Mouse (Mus musculus) embryonic facial prominence, embryonic 10.5 days (tissue): Measurements from ENCODE around the gene Arhgap24. TPM values are rescaled to one million over a fixed set of nuclear protein-coding genes. Genes with fewer than 3 reads are reported as not detected.

Source experiments
- DNase-seq: peaks from one replicate; pipeline ENCODE4 v3.0.0-alpha.2; 2017; ENCODE audit warnings: low spot score
- H3K27ac ChIP-seq: fragments of 300-500 bp; sonication (generic); replicated peaks from 2 replicates; pipeline ENCODE4 v1.5.1; 2016; ENCODE audit warnings: mild to moderate bottlenecking
- H3K27me3 ChIP-seq: fragments of 300-500 bp; sonication (generic); replicated peaks from 2 replicates; pipeline ENCODE4 v1.6.1; 2016; ENCODE audit warnings: low read depth, mild to moderate bottlenecking; ENCODE audit not compliant: poor library complexity, severe bottlenecking
- H3K36me3 ChIP-seq: fragments of 300-500 bp; sonication (generic); replicated peaks from 2 replicates; pipeline ENCODE4 v1.6.1; 2016; ENCODE audit warnings: mild to moderate bottlenecking, moderate library complexity
- H3K4me1 ChIP-seq: fragments of 300-500 bp; sonication (generic); 2 replicates; pipeline ENCODE4 v1.6.1; 2016
- H3K4me3 ChIP-seq: fragments of 300-500 bp; sonication (generic); 2 replicates; pipeline ENCODE4 v1.5.1; 2016; ENCODE audit warnings: mild to moderate bottlenecking, moderate library complexity
- H3K9me3 ChIP-seq: fragments of 300-500 bp; sonication (generic); 2 replicates; pipeline ENCODE4 v1.6.1; 2016; ENCODE audit warnings: mild to moderate bottlenecking
- WGBS: fragments of 180-500 bp; shearing (Covaris S2); methylation state at CpG from one replicate; pipeline ENCODE4 v1.1.7; 2016; 5-methylcytosine and 5-hydroxymethylcytosine counted together
- polyA plus RNA-seq: library from polyadenylated mRNA; unstranded; fragments of >200 nt; fragmentation: Nextera tagmentation; extraction: Ambion mirVana; gene quantifications from 2 replicates; pipeline ENCODE4 v1.2.1, GENCODE M21; 2016

Gene Arhgap24
- polyA plus RNA-seq, 1 experiment from 2014 or later, result 8.4 TPM

GRCm38 (mm10) chr5:102613571-102613970 lies 132.4 kb downstream of the Arhgap24 start:
- Histone ChIP-seq H3K4me1 (no peaks in the 10 kb centered on the region), H3K36me3 (no peaks in the 10 kb centered on the region), H3K27me3 (no peaks in the 10 kb centered on the region), H3K27ac (no peak overlapping the region), H3K4me3 (no peak overlapping the region), H3K9me3 (no peaks in the 10 kb centered on the region)
- DNase-seq, result no peak
- 86% methylated on average over 3 of the region's 3 CpGs for WGBS

DNA sequence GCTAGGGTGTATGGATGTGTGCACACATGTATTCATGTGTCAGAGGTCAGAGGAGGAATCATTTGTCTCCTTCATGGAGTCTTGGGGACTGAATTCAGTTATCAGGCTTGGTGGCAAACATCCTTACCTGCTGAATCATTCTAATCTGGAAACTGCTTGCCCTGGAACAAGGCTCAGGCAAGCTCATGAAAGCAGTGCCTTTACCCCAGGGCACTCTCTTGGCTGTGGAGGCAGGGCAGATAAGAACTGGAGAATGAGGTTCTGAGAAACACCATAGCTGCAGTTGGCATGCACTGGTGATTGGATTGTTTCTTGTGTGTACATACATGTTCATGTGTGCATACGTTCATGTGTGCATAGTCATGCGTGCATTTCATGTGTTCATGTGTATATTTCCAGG lies 132.9 kb downstream of the Arhgap24 start:
- Histone ChIP-seq H3K27ac (no peak overlapping the region), H3K4me1 (no peaks in the 10 kb centered on the region), H3K4me3 (no peak overlapping the region), H3K36me3 (no peaks in the 10 kb centered on the region), H3K9me3 (no peaks in the 10 kb centered on the region), H3K27me3 (no peaks in the 10 kb centered on the region)
- WGBS, result 96% methylated on average over 2 of the region's 2 CpGs
- DNase-seq, result no peak

- Histone ChIP-seq H3K36me3 (no peaks in the 10 kb centered on the region), H3K9me3 (no peaks in the 10 kb centered on the region), H3K27me3 (no peaks in the 10 kb centered on the region), H3K4me1 (no peaks in the 10 kb centered on the region), H3K4me3 (no peak overlapping the region), H3K27ac (no peak overlapping the region)
- no peak for DNase-seq
- 94% methylated on average over 6 of the region's 6 CpGs for WGBS
Measured at GRCm38 (mm10) chr5:102615249-102615648, 134.1 kb downstream of the Arhgap24 start.

GRCm38 (mm10) chr5:102621036-102621435 lies 139.8 kb downstream of the Arhgap24 start:
- Histone ChIP-seq H3K27me3 (no peaks in the 10 kb centered on the region), H3K27ac (no peak overlapping the region)
- WGBS, result 78% methylated on average over 1 of the region's 1 CpGs

GRCm38 (mm10) chr5:102623807-102624435 lies 142.7 kb downstream of the Arhgap24 start:
- 95% methylated on average over 3 of the region's 3 CpGs for WGBS
- Histone ChIP-seq H3K27ac (no peak overlapping the region), H3K9me3 (no peaks in the 10 kb centered on the region), H3K27me3 (no peaks in the 10 kb centered on the region), H3K4me1 (no peaks in the 10 kb centered on the region; the same call in 1 of the 2 replicates), H3K4me3 (no peak overlapping the region), H3K36me3 (no peaks in the 10 kb centered on the region)
- no peak for DNase-seq

More at GRCm38 (mm10) chr5:102621036-102621435, 139.8 kb downstream of the Arhgap24 start:
- Histone ChIP-seq H3K9me3 (no peaks in the 10 kb centered on the region), H3K36me3 (no peaks in the 10 kb centered on the region), H3K4me1 (no peaks in the 10 kb centered on the region), H3K4me3 (no peak overlapping the region)
- DNase-seq, result no peak

DNA sequence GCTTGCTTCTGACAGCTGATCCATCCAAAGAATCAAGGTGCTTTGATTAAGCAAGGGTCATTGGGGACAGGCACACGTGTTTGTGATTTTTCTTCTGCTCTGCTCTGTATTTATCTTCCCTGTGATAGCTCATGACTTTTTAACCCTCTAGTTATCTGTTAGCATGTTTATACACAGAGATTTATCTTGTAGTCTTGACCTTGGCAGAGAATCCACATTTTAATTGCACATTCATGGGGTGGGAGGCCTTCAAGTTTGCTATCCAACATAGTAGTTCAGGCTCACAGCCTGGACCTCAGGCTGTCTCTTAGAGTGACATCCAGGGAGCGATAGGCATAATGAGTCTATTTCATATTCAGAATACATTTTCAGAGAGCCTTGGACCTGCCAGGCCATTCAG lies 145.5 kb downstream of the Arhgap24 start:
- DNase-seq, result no peak
- Histone ChIP-seq H3K36me3 (no peaks in the 10 kb centered on the region), H3K27ac (no peak overlapping the region), H3K4me1 (peaks cover 6% of the 10 kb centered on the region), H3K4me3 (no peak overlapping the region), H3K27me3 (no peaks in the 10 kb centered on the region), H3K9me3 (no peaks in the 10 kb centered on the region)
- WGBS, result 76% methylated on average over 2 of the region's 2 CpGs

DNA sequence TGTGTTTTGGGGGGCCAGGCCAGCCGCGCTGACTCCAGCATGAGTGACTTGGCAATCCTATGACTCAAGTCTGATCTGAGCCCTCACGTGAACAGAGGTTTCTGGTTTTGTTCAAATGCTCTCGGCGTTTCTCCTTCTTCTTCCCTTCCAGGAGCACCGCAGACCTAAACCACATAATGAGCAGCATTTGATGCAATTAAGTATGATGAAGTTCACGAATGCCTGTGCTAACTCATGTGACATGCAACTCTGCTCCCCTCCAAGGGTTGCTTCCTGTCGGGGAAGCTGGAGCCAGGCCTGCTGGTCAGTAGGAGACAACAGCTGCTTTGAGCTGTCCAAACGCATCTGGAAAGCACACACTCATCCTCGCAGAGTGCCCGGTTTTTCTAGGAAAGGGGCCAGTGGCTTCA lies 148.2 kb downstream of the Arhgap24 start:
- H3K9me3 ChIP-seq, result no peaks in the 10 kb centered on the region
- H3K36me3 ChIP-seq, result no peaks in the 10 kb centered on the region
- no peak overlapping the region for H3K4me3 ChIP-seq
- no peaks in the 10 kb centered on the region for H3K27me3 ChIP-seq
- DNase-seq, result peak; percentile 32
- peaks cover 6% of the 10 kb centered on the region for H3K4me1 ChIP-seq
- WGBS, result 60% methylated on average over 11 of the region's 11 CpGs
- no peak overlapping the region for H3K27ac ChIP-seq

- WGBS, result 88% methylated on average over 4 of the region's 4 CpGs
- Histone ChIP-seq H3K36me3 (no peaks in the 10 kb centered on the region), H3K4me3 (no peak overlapping the region), H3K27ac (no peak overlapping the region), H3K9me3 (no peaks in the 10 kb centered on the region), H3K27me3 (no peaks in the 10 kb centered on the region), H3K4me1 (peaks cover 8% of the 10 kb centered on the region)
- DNase-seq, result no peak
Measured at GRCm38 (mm10) chr5:102635591-102635990, 154.4 kb downstream of the Arhgap24 start.

- Histone ChIP-seq H3K4me1 (peaks cover 8% of the 10 kb centered on the region), H3K27me3 (no peaks in the 10 kb centered on the region), H3K36me3 (no peaks in the 10 kb centered on the region), H3K4me3 (no peak overlapping the region), H3K27ac (no peak overlapping the region), H3K9me3 (no peaks in the 10 kb centered on the region)
- WGBS, result 57% methylated on average over 7 of the region's 7 CpGs
- DNase-seq, result peak; percentile 11
Measured at GRCm38 (mm10) chr5:102639782-102640559, 158.8 kb downstream of the Arhgap24 start.

- Histone ChIP-seq H3K4me3 (no peak overlapping the region), H3K9me3 (no peaks in the 10 kb centered on the region), H3K27me3 (no peaks in the 10 kb centered on the region), H3K36me3 (no peaks in the 10 kb centered on the region), H3K27ac (no peak overlapping the region), H3K4me1 (peaks cover 8% of the 10 kb centered on the region)
- DNase-seq, result no peak
- WGBS, result 91% methylated on average over 7 of the region's 7 CpGs
Measured at GRCm38 (mm10) chr5:102643364-102643763, 162.2 kb downstream of the Arhgap24 start.

- Histone ChIP-seq H3K27me3 (no peaks in the 10 kb centered on the region), H3K4me3 (no peak overlapping the region), H3K9me3 (no peaks in the 10 kb centered on the region), H3K4me1 (peaks cover 8% of the 10 kb centered on the region), H3K27ac (no peak overlapping the region), H3K36me3 (no peaks in the 10 kb centered on the region)
- DNase-seq, result no peak
- 87% methylated on average over 4 of the region's 4 CpGs for WGBS
Measured at GRCm38 (mm10) chr5:102643820-102644219, 162.6 kb downstream of the Arhgap24 start.

DNA sequence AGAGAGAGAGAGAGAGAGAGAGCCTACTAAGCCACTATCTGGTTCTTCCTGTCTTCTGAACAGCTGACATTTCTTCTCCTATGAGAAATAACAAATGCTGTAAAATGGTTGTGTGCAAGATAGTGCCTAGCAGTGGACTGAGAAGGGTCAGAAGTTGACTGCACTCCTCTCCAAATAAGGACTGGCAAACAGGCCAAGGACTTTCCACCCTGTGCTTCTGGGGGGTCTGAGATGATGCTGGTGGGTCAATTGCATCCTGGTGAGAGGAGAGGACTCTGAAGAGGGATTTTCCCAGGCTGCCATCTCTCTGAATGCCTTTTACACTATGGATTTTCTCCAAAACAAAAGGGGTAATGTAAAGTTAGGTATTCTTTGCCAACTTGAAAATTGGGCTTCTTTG lies 177.9 kb downstream of the Arhgap24 start:
- H3K4me1 ChIP-seq, result peaks cover 16% of the 10 kb centered on the region
- no peak for DNase-seq
- H3K27ac ChIP-seq, result no peak overlapping the region
- no peak overlapping the region for H3K4me3 ChIP-seq
- H3K9me3 ChIP-seq, result no peaks in the 10 kb centered on the region
- no peaks in the 10 kb centered on the region for H3K27me3 ChIP-seq
- H3K36me3 ChIP-seq, result no peaks in the 10 kb centered on the region
